Mouse (Mus musculus) neural tube, embryonic 13.5 days (tissue): ENCODE results near the gene Rufy4. TPM values are rescaled to one million over a fixed set of nuclear protein-coding genes. Genes with fewer than 3 reads are reported as not detected.

Experiments used
- ATAC-seq: fragments of 200-750 bp; cut with Nextera tagmentation; 2 replicates; pipeline ENCODE4 v1.8.0; 2017; ENCODE audit warnings: low read depth, mild to moderate bottlenecking, moderate TSS enrichment, moderate library complexity
- H3K27ac ChIP-seq: fragments of 300-500 bp; sonication (generic); replicated peaks from 2 replicates; pipeline ENCODE4 v1.5.1; 2015; ENCODE audit warnings: moderate library complexity, mild to moderate bottlenecking, inconsistent platforms
- H3K27me3 ChIP-seq: fragments of 300-500 bp; sonication (generic); 2 replicates; pipeline ENCODE4 v1.6.1; 2015; ENCODE audit warnings: mild to moderate bottlenecking, inconsistent platforms
- H3K36me3 ChIP-seq: fragments of 300-500 bp; sonication (generic); 2 replicates; pipeline ENCODE4 v1.6.1; 2015; ENCODE audit warnings: mild to moderate bottlenecking, inconsistent platforms
- H3K4me1 ChIP-seq: fragments of 300-500 bp; sonication (generic); replicated peaks from 2 replicates; pipeline ENCODE4 v1.6.1; 2015; ENCODE audit warnings: inconsistent platforms
- H3K4me2 ChIP-seq: fragments of 300-500 bp; sonication (generic); 2 replicates; pipeline ENCODE4 v1.6.1; 2015; ENCODE audit warnings: inconsistent platforms, mild to moderate bottlenecking, moderate library complexity
- H3K4me3 ChIP-seq: fragments of 300-500 bp; sonication (generic); 2 replicates; pipeline ENCODE4 v1.5.1; 2015; ENCODE audit warnings: mild to moderate bottlenecking, inconsistent platforms
- H3K9ac ChIP-seq: fragments of 300-500 bp; sonication (generic); 2 replicates; pipeline ENCODE4 v1.6.1; 2015; ENCODE audit warnings: moderate library complexity, mild to moderate bottlenecking, inconsistent platforms
- H3K9me3 ChIP-seq: fragments of 300-500 bp; sonication (generic); 2 replicates; pipeline ENCODE4 v1.6.1; 2016; ENCODE audit warnings: inconsistent platforms
- WGBS: fragments of 180-500 bp; shearing (Covaris S2); methylation state at CpG from one replicate; pipeline ENCODE4 v1.1.7; 2015; 5-methylcytosine and 5-hydroxymethylcytosine counted together
- polyA plus RNA-seq: library from polyadenylated mRNA; unstranded; fragments of >200 nt; fragmentation: Nextera tagmentation; extraction: Ambion mirVana; gene quantifications from 2 replicates; pipeline ENCODE4 v1.2.1, GENCODE M21; 2015

The Rufy4 gene
- polyA plus RNA-seq, 1 experiment from 2014 or later = 0.14 TPM

DNA sequence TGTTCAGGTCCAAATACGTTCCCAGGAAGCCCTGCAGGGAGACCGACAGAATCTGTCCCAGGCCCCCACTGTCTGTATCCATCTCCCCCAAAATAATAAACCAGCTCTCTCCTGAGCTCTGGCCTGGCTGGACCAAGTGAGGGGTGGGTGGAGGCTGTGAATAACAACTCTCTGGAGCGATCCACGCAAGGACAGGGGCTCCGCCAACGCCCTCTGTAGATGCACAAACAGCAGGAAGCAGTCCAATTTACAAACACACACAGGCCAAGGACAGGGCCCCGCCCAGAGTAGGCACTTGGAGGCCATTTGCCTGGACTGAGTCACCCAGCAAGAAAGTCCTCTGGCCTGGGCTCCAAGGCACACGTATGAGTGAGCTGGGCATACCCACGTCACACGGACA lies 33.1 kb upstream of the Rufy4 start:
- Histone ChIP-seq H3K4me3 (no peak overlapping the region), H3K9me3 (no peaks in the 10 kb centered on the region), H3K4me1 (peaks cover 55% of the 10 kb centered on the region), H3K9ac (no peak overlapping the region), H3K27ac (no peak overlapping the region), H3K36me3 (no peaks in the 10 kb centered on the region), H3K27me3 (peaks cover 13% of the 10 kb centered on the region; the same call in 1 of the 2 replicates), H3K4me2 (no peak overlapping the region)
- 54% methylated on average over 10 of the region's 10 CpGs for WGBS
- ATAC-seq = no peak

DNA sequence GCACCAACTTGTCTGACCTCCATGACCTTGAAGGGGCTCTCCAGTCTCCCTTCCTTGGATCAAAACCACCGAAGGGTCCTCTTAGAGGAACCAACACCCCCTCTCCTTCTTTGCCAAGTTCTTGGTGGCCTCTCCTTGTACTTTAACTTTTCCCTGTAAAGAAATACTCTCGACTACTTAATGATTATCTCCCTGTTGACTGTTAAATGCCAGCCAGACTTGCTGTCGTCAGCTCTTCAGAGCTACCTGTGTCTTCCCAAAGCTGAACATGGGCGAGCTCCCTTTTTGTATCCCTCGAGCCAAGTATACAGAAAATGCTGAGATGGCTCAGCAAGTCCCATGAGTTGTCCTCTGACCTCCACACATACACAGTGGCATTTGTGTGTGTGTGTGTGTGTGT lies 31.9 kb upstream of the Rufy4 start:
- no peak overlapping the region for H3K27ac ChIP-seq
- H3K36me3 ChIP-seq = no peaks in the 10 kb centered on the region
- no peak for ATAC-seq
- 83% methylated on average over 5 of the region's 5 CpGs for WGBS
- peaks cover 66% of the 10 kb centered on the region for H3K4me1 ChIP-seq
- H3K4me3 ChIP-seq = no peak overlapping the region
- no peak overlapping the region for H3K9ac ChIP-seq
- H3K27me3 ChIP-seq = peaks cover 16% of the 10 kb centered on the region; the same call in 1 of the 2 replicates
- no peak overlapping the region for H3K4me2 ChIP-seq
- H3K9me3 ChIP-seq = no peaks in the 10 kb centered on the region

DNA sequence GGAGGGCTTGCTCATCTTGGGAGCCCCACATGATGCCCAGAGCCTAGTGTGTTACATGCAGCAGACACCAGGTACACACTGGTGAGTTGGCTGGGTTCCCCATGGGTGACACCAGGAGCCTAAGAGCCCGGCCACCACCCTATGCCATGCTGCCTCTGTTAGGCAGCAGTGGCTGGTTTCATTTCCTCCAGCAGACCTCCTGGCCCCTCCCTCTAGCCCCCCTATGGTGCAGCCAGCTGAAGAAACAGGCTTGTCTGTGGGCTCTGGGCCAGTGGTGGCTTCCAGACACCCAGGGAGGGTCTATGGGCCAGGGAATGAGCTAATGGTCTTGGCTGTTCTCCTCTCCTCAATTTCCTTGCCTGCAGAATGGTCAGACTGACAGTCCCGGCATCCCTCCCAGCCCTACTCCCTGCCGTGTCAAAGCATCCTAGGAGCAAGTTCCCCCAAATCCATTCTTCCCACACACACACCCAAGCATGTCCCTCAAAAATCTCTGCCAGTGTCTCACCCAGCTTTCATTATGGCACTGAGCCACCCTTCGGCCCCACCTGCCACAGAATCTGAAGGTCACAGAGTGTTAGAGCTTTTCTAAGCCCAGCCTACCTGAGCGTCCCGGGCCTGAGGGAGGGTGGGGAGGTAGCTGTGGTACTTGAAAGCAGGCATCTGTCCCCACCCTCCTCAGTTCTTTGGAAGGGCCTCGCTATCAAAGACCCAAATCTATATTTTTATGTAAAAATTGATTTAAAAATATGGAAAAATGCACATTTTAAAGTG lies 30.7 kb upstream of the Rufy4 start:
- peaks cover 76% of the 10 kb centered on the region for H3K4me1 ChIP-seq
- 57% methylated on average over 7 of the region's 7 CpGs for whole genome bisulfite sequencing

DNA sequence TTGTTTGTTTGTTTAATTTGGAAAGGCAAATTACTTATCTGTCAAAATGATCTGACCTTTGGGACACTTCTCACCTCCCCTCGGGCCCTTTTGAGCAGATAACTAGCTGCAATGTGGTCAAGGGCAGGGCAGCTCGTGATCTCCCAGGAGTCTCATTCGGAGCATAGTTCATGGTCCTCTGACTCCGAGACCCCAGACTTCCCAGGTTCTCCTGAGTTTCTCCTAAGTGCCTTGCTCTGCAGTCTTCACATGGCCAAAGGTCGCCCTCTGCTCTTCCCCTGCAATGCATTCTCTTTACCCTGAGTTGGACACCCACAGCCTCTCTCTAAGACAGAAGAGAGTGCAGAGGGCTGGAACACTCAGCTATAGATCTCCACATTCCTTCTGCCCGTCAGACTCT lies 30.0 kb upstream of the Rufy4 start:
- Histone ChIP-seq H3K9me3 (no peaks in the 10 kb centered on the region), H3K4me2 (no peak overlapping the region), H3K4me3 (no peak overlapping the region), H3K9ac (no peak overlapping the region), H3K4me1 (peaks cover 83% of the 10 kb centered on the region), H3K36me3 (no peaks in the 10 kb centered on the region), H3K27ac (no peak overlapping the region), H3K27me3 (peaks cover 27% of the 10 kb centered on the region; the same call in 1 of the 2 replicates)
- 68% methylated on average over 6 of the region's 6 CpGs for WGBS
- ATAC-seq = no peak

More for the DNA sequence above, 30.7 kb upstream of the Rufy4 start:
- peaks cover 21% of the 10 kb centered on the region; the same call in 1 of the 2 replicates for H3K27me3 ChIP-seq
- H3K4me3 ChIP-seq = no peak overlapping the region
- H3K4me2 ChIP-seq = no peak overlapping the region
- no peak overlapping the region for H3K9ac ChIP-seq
- ATAC-seq = peak; percentile 10; the same call in 1 of the 2 replicates
- no peaks in the 10 kb centered on the region for H3K36me3 ChIP-seq
- no peaks in the 10 kb centered on the region for H3K9me3 ChIP-seq
- no peak overlapping the region for H3K27ac ChIP-seq

DNA sequence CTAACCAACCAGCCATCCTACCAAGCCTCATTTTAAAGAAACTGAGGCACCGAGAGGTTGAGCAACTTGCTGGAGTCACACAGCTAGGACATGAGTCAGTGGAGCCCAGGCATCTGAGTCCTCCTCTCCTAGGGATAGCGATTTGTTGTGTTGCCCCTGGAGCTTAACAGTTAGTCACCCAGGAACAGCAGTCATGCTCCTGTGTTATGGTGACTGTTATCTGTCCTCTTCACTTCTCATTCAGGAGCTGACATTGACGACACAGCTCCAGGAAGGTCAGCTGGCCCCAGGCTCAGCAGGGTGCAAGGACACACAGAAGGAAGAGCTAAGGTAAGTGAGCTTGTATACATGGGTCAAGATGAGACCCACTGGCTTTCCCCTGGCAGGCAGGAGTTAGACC lies 29.6 kb upstream of the Rufy4 start:
- Histone ChIP-seq H3K4me3 (no peak overlapping the region), H3K9ac (no peak overlapping the region), H3K27ac (no peak overlapping the region), H3K4me1 (peaks cover 84% of the 10 kb centered on the region), H3K9me3 (no peaks in the 10 kb centered on the region), H3K4me2 (no peak overlapping the region), H3K36me3 (no peaks in the 10 kb centered on the region), H3K27me3 (peaks cover 29% of the 10 kb centered on the region; the same call in 1 of the 2 replicates)
- WGBS = 59% methylated on average over 3 of the region's 3 CpGs
- ATAC-seq = no peak

DNA sequence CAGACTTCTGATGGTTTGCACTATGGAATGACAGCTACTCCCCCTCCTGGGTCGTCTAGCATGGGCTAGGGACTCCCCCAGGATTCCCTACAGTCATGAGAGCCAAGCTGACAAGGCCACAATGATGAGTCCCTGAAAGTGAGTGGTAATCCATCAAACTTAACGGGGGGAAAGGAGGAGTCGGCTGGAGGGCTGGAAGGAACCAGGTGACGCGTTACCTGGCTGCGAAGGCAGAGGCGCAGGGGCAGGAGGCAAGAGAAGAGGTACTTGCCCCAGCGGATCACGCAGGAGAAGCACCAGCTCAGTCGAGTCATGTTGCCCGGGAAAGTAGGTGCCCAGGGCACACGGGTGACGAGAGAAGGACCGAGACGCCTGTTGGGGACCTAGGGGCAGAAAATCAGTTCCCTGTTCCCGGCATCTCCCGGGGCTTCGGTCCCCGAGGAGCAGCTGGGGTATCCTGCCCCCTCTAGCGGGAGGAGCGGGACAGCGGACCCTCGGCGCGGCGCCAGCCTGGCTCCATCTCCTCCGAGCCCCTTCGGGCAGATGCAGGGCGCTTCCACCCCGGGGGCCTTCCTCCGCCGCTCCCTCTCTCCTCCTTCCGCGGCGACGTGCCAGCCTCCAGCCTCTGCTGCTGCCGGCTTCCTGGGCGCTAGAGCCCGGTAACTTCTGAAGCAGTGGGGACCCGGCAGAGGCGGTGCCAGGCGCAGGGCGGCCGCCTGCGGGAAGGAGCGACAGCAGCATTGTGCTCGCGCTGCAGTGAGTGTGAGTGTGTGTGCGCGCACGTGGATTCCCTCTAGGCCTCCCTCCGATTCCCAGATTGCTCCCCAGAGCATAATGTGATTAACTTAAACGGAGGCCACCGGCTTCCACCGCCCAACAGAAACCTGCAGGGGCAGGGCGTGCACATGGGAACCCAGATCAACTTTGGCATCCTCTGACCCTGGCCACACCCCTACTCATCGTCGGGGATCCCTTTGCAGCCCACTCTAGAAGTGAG lies 27.0 kb upstream of the Rufy4 start:
- no peaks in the 10 kb centered on the region for H3K36me3 ChIP-seq
- WGBS = under 1% methylated on average over 56 of the region's 58 CpGs
- peak overlapping the region; percentile 71 for H3K9ac ChIP-seq
- H3K4me2 ChIP-seq = peak overlapping the region; percentile 91
- H3K4me3 ChIP-seq = peak overlapping the region; percentile 52
- peaks cover 81% of the 10 kb centered on the region for H3K4me1 ChIP-seq
- H3K27ac ChIP-seq = peak overlapping the region; percentile 83
- H3K9me3 ChIP-seq = no peaks in the 10 kb centered on the region
- H3K27me3 ChIP-seq = peaks cover 32% of the 10 kb centered on the region; the same call in 1 of the 2 replicates
- ATAC-seq = peak; percentile 67

DNA sequence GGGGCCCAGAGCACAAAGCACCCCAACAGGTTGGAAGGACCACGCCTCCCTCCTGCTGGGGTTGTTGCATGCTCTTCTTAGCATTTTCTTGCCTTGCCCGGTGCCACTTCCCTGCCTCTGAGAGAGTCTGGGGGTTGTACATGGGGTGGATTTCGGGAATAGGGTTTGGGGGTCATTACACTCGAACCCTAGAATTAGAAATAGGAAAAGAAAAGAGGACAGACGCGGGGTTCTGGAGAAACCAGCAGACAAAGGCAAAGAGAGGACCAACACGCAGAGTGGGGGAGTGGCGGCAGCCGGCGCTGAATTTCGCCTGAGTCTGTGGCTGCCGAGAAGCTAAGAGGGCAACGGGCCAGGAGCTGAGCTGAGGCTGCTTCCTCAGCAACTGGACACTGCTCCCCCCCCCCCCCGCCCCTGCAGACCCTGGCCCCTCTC lies 26.3 kb upstream of the Rufy4 start:
- Histone ChIP-seq H3K27me3 (peaks cover 32% of the 10 kb centered on the region; the same call in 1 of the 2 replicates), H3K27ac (peak overlapping the region; percentile 83), H3K4me3 (peak overlapping the region; percentile 52), H3K9ac (peak overlapping the region; percentile 71), H3K4me1 (peaks cover 85% of the 10 kb centered on the region), H3K36me3 (no peaks in the 10 kb centered on the region), H3K4me2 (peak overlapping the region; percentile 91), H3K9me3 (no peaks in the 10 kb centered on the region)
- 0 out of 2 replicates have a peak, but pooled peaks have one; percentile 9 for ATAC-seq
- under 1% methylated on average over 13 of the region's 14 CpGs for WGBS

DNA sequence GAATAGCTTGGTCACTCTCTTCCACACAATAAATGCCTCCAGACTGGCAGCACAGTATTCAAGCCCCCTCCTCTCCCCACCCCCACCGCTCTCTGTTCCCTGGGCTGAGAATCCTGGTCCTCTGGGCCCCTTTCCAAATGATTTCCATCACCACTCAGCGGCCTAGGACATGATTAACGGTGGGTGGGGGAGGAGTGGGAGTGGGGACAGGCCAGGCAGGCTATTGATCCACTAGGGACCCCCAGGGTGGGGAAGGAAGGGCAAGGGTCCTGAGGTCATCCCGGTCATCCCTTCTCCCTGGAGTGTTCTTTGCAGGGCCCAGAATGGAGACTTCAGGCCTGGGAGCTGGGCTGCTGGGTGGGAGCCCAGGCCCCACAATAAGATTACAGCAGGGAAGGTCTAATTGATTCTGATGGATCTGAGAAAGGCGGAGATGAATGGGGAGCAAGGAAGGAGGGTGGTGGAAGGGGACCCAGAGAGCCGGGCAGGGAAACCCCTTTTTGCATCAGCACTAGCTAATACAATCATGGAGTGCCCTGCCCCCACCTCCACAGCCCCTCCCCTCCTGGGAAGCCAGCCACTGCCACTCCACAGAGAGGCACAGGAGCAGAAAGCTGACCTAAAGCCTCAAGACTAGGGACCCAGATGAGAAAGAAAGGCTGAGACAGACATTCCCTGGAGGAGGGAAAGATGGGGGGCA lies 21.5 kb upstream of the Rufy4 start:
- Histone ChIP-seq H3K9ac (no peak overlapping the region), H3K9me3 (no peaks in the 10 kb centered on the region), H3K36me3 (no peaks in the 10 kb centered on the region), H3K4me2 (no peak overlapping the region), H3K27ac (peak overlapping the region; percentile 81), H3K4me1 (peaks cover 64% of the 10 kb centered on the region), H3K27me3 (peaks cover 16% of the 10 kb centered on the region; the same call in 1 of the 2 replicates), H3K4me3 (no peak overlapping the region)
- ATAC-seq = peak; percentile 78
- 2% methylated on average over 6 of the region's 6 CpGs for WGBS

DNA sequence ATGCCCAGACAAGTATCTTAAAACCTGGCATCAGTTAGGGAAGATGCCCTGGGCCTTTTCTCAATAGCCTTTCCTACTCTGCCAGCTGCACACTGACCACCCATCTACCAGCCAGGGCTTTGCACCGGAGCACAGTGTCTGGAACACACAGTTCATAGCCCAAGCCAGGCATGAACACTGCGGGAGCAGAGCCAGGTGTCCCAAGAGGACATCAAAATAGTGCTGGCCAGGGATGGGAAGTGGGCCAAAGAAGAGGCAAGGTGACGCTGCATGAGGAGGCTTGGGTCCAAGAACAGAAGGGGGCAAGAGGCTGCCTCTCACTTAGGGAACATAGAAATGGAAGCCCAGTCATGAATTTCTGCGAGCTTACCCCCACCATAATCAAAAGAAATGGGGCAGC lies 19.7 kb upstream of the Rufy4 start:
- Histone ChIP-seq H3K9me3 (no peaks in the 10 kb centered on the region), H3K9ac (no peak overlapping the region), H3K4me1 (peaks cover 65% of the 10 kb centered on the region), H3K27ac (no peak overlapping the region), H3K36me3 (no peaks in the 10 kb centered on the region), H3K4me2 (no peak overlapping the region), H3K4me3 (no peak overlapping the region), H3K27me3 (0 out of 2 replicates have a peak, but pooled peaks cover 3% of the 10 kb centered on the region)
- no peak for ATAC-seq
- WGBS = 74% methylated on average over 4 of the region's 4 CpGs

DNA sequence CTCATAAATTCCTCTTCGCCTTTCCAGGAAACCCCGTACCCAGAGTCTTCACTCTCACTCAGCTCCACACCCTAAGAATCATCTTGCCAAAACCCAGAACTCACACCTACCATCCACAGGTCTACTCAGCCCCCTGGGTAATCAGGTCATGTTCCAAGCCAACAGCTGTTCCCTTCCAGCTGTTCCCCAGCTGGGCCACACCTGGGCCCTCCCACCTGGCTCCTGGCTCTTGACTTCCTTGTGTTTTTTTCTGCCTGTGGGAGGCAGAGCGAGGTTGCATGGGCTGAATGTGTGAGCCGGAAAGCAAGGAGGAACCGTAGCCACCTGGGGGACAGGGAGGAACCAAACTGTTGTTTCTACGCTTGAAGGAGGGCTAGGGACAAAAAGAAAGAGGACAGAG lies 19.1 kb upstream of the Rufy4 start:
- WGBS = 81% methylated on average over 6 of the region's 6 CpGs
- H3K27me3 ChIP-seq = 0 out of 2 replicates have a peak, but pooled peaks cover 3% of the 10 kb centered on the region
- H3K9ac ChIP-seq = no peak overlapping the region
- no peak overlapping the region for H3K4me3 ChIP-seq
- no peak overlapping the region for H3K4me2 ChIP-seq
- no peaks in the 10 kb centered on the region for H3K9me3 ChIP-seq
- H3K36me3 ChIP-seq = no peaks in the 10 kb centered on the region
- H3K4me1 ChIP-seq = peaks cover 71% of the 10 kb centered on the region
- ATAC-seq = no peak
- no peak overlapping the region for H3K27ac ChIP-seq

DNA sequence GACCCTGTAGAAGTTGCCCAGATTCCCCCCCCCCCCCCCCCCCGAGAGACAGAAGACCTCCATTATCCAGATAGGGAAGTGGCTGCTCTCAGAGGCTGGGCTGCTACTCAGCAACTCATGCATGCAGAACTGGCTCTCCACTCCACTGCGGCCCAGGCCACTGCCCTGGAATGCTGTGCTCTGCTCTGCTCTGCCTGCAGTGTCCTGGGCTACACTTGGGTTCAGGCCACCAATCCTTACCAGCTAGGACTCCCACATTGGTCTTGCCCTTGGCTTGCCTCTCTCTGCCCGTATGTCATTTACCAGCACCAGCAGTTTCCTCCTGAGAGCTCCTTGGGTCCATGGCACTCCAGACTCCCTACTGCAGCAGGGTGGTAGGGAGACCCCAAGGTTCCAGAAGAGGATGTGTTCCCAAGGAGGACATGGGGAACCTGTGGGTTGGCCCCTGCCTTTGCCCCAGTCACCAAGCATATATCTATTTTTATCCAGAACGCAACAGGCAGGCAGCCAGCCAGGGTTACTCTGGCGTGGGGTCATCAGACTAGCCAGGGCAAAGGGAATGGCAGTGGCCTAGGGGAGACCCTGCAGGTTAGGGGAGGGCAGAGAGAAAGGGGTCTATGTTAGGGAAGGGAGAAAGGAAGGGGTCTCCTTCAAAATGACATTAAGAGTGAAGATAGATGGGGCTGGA lies 17.3 kb upstream of the Rufy4 start:
- Histone ChIP-seq H3K4me2 (no peak overlapping the region), H3K9ac (no peak overlapping the region), H3K27ac (no peak overlapping the region), H3K9me3 (no peaks in the 10 kb centered on the region), H3K36me3 (no peaks in the 10 kb centered on the region), H3K4me3 (no peak overlapping the region), H3K27me3 (no peaks in the 10 kb centered on the region), H3K4me1 (peaks cover 77% of the 10 kb centered on the region)
- 72% methylated on average over 5 of the region's 5 CpGs for WGBS
- ATAC-seq = no peak
